Mouse (Mus musculus) stomach, postnatal 0 days (tissue): ENCODE measurements at regions not wholly inside any gene's neighbourhood (a gene's known extent, or its start where the extent isn't known, plus 50 kb on each side); places are given as distances from the start of the nearest gene placed in this dataset.

Experiments
- CTCF ChIP-seq: IDR thresholded peaks from 2 replicates; pipeline ENCODE4 v1.5.1; 2016; ENCODE audit warnings: antibody characterized with exemption, low read depth, mild to moderate bottlenecking, moderate library complexity
- EP300 ChIP-seq: optimal IDR thresholded peaks from 2 replicates; pipeline ENCODE3; 2016; ENCODE audit warnings: antibody characterized with exemption

DNA sequence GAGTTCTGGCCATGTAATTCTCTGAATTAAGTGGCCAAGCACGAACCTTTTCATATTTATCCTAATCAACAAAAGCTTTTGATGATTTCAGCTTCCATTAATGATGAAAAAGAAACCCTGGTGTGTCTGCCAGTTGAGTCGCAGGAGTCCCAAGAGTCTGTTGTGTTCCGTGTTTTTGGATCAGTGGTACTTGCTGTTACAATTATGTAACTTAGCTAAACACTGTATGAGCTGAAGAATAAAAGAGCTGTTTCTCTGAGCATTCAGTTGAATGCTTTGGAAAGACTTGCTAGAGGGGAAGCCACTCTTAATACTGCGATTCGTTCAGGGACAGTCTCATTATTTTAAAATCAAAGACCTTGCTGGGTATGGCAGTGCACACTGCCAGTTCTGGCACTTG lies 70.1 kb downstream of the Rsl24d1 start:
- TF ChIP-seq CTCF (no peak), EP300 (no peak)
